Mouse (Mus musculus) limb, embryonic 11.5 days (tissue): ENCODE measurements around the gene Vill. TPM values are rescaled to one million over a fixed set of nuclear protein-coding genes. Genes with fewer than 3 reads are reported as not detected.

Source experiments
- ATAC-seq: fragments of 200-750 bp; cut with Nextera tagmentation; 2 replicates; pipeline ENCODE4 v1.8.0; 2017; ENCODE audit warnings: low read depth; ENCODE audit not compliant: insufficient number of reproducible peaks, low FRiP score, low TSS enrichment
- DNase-seq: peaks from one replicate; pipeline ENCODE4 v3.0.0-alpha.2; 2015; ENCODE audit warnings: low spot score
- H3K27ac ChIP-seq: fragments of 300-500 bp; sonication (generic); replicated peaks from 2 replicates; pipeline ENCODE4 v1.5.1; 2014; ENCODE audit warnings: low read depth, mild to moderate bottlenecking, low read length
- H3K27me3 ChIP-seq: fragments of 300-500 bp; sonication (generic); 2 replicates; pipeline ENCODE4 v1.6.1; 2014; ENCODE audit warnings: mild to moderate bottlenecking, low read length, mixed read lengths; ENCODE audit not compliant: control insufficient read depth, insufficient read depth
- H3K36me3 ChIP-seq: fragments of 300-500 bp; sonication (generic); 2 replicates; pipeline ENCODE4 v1.6.1; 2014; ENCODE audit warnings: mild to moderate bottlenecking, low read length, moderate library complexity, mixed read lengths; ENCODE audit not compliant: control insufficient read depth, insufficient read depth
- H3K4me1 ChIP-seq: fragments of 300-500 bp; sonication (generic); 2 replicates; pipeline ENCODE4 v1.6.1; 2014; ENCODE audit warnings: low read length, mixed read lengths; ENCODE audit not compliant: control insufficient read depth, insufficient read depth
- H3K4me2 ChIP-seq: fragments of 300-500 bp; sonication (generic); 2 replicates; pipeline ENCODE4 v1.6.1; 2014; ENCODE audit warnings: low read depth, mild to moderate bottlenecking, moderate library complexity; ENCODE audit not compliant: severe bottlenecking
- H3K4me3 ChIP-seq: fragments of 300-500 bp; sonication (generic); 2 replicates; pipeline ENCODE4 v1.5.1; 2014; ENCODE audit warnings: low read depth, low read length
- H3K9ac ChIP-seq: fragments of 300-500 bp; sonication (generic); 2 replicates; pipeline ENCODE4 v1.6.1; 2014; ENCODE audit warnings: mild to moderate bottlenecking, low read length
- H3K9me3 ChIP-seq: fragments of 300-500 bp; sonication (generic); 2 replicates; pipeline ENCODE4 v1.6.1; 2016; ENCODE audit warnings: low read length; ENCODE audit not compliant: control insufficient read depth
- WGBS: fragments of 180-500 bp; shearing (Covaris S2); extraction: QIAGEN DNeasy Blood & Tissue Kit; methylation state at CpG from one replicate; pipeline ENCODE4 v1.1.7; 2014; 5-methylcytosine and 5-hydroxymethylcytosine counted together
- polyA plus RNA-seq: library from polyadenylated mRNA; unstranded; fragments of >200 nt; fragmentation: Nextera tagmentation; extraction: Ambion mirVana; gene quantifications from 2 replicates; pipeline ENCODE4 v1.2.1, GENCODE M21; 2014

Vill gene
- 26.0 and 26.5 TPM in 2 replicates for polyA plus RNA-seq

GRCm38 (mm10) chr9:119052154-119052944, at the start of gene Vill:
Gene Vill (plus strand): TSS chr9:119052778.
- Histone ChIP-seq H3K4me2 (peak within 1 kb of the TSS; percentile 83), H3K9me3 (no peaks in the 10 kb centered on the region), H3K4me1 (peaks cover 14% of the 10 kb centered on the region), H3K36me3 (no peaks in the 10 kb centered on the region), H3K4me3 (peak within 1 kb of the TSS; percentile 49), H3K27ac (no peak within 1 kb of the TSS; the same call in 1 of the 2 replicates), H3K27me3 (no peaks in the 10 kb centered on the region), H3K9ac (peak within 1 kb of the TSS; percentile 61)
- ATAC-seq, result peak; percentile 96
- 16% methylated on average over 22 of the region's 22 CpGs for WGBS
- peak; percentile 85 for DNase-seq

GRCm38 (mm10) chr9:119003990-119004702, 48.4 kb upstream of the Vill start:
- Histone ChIP-seq H3K27me3 (no peaks in the 10 kb centered on the region), H3K27ac (no peak overlapping the region), H3K4me2 (no peak overlapping the region), H3K4me1 (peaks cover 7% of the 10 kb centered on the region; the same call in 1 of the 2 replicates), H3K4me3 (no peak overlapping the region), H3K9me3 (no peaks in the 10 kb centered on the region), H3K36me3 (no peaks in the 10 kb centered on the region), H3K9ac (no peak overlapping the region)
- DNase-seq, result no peak
- 88% methylated on average over 23 of the region's 23 CpGs for WGBS
- ATAC-seq, result no peak

- DNase-seq, result no peak
- peaks cover 7% of the 10 kb centered on the region; the same call in 1 of the 2 replicates for H3K4me1 ChIP-seq
- no peak overlapping the region for H3K4me3 ChIP-seq
- no peak overlapping the region for H3K27ac ChIP-seq
- no peaks in the 10 kb centered on the region for H3K9me3 ChIP-seq
- H3K36me3 ChIP-seq, result no peaks in the 10 kb centered on the region
- no peak for ATAC-seq
- no peaks in the 10 kb centered on the region for H3K27me3 ChIP-seq
- H3K4me2 ChIP-seq, result no peak overlapping the region
- no peak overlapping the region for H3K9ac ChIP-seq
- 87% methylated on average over 16 of the region's 16 CpGs for WGBS
Observed at GRCm38 (mm10) chr9:119004703-119005076, 47.9 kb upstream of the Vill start.

- Histone ChIP-seq H3K4me3 (no peak overlapping the region), H3K27me3 (no peaks in the 10 kb centered on the region), H3K9me3 (no peaks in the 10 kb centered on the region), H3K27ac (peak overlapping the region; percentile 10; the same call in 1 of the 2 replicates), H3K4me1 (peaks cover 7% of the 10 kb centered on the region; the same call in 1 of the 2 replicates), H3K4me2 (no peak overlapping the region), H3K9ac (no peak overlapping the region), H3K36me3 (no peaks in the 10 kb centered on the region)
- DNase-seq (no peak), ATAC-seq (no peak)
- WGBS, result 72% methylated on average over 15 of the region's 15 CpGs
Observed at GRCm38 (mm10) chr9:119005303-119006029, 47.1 kb upstream of the Vill start.

- ATAC-seq, result no peak
- Histone ChIP-seq H3K4me1 (peaks cover 7% of the 10 kb centered on the region; the same call in 1 of the 2 replicates), H3K9ac (no peak overlapping the region), H3K4me3 (no peak overlapping the region), H3K27me3 (no peaks in the 10 kb centered on the region), H3K36me3 (no peaks in the 10 kb centered on the region), H3K4me2 (no peak overlapping the region), H3K27ac (no peak overlapping the region), H3K9me3 (no peaks in the 10 kb centered on the region)
- DNase-seq, result no peak
- WGBS, result 92% methylated on average over 10 of the region's 10 CpGs
Observed at GRCm38 (mm10) chr9:119007266-119007665, 45.3 kb upstream of the Vill start.

- H3K9me3 ChIP-seq, result no peaks in the 10 kb centered on the region
- H3K4me2 ChIP-seq, result no peak overlapping the region
- no peak for ATAC-seq
- no peaks in the 10 kb centered on the region for H3K27me3 ChIP-seq
- DNase-seq, result no peak
- peaks cover 3% of the 10 kb centered on the region; the same call in 1 of the 2 replicates for H3K4me1 ChIP-seq
- no peak overlapping the region for H3K27ac ChIP-seq
- WGBS, result 73% methylated on average over 7 of the region's 7 CpGs
- no peaks in the 10 kb centered on the region for H3K36me3 ChIP-seq
- H3K9ac ChIP-seq, result no peak overlapping the region
- H3K4me3 ChIP-seq, result no peak overlapping the region
Observed at GRCm38 (mm10) chr9:119008871-119009270, 43.7 kb upstream of the Vill start.

- Histone ChIP-seq H3K27ac (no peak overlapping the region), H3K4me3 (no peak overlapping the region), H3K9me3 (no peaks in the 10 kb centered on the region), H3K4me2 (no peak overlapping the region), H3K36me3 (no peaks in the 10 kb centered on the region), H3K9ac (no peak overlapping the region), H3K27me3 (no peaks in the 10 kb centered on the region), H3K4me1 (peaks cover 3% of the 10 kb centered on the region; the same call in 1 of the 2 replicates)
- WGBS, result 76% methylated on average over 13 of the region's 13 CpGs
- no peak for DNase-seq
- ATAC-seq, result no peak
Observed at GRCm38 (mm10) chr9:119010156-119010710, 42.3 kb upstream of the Vill start.
